Mouse (Mus musculus) midbrain, embryonic 15.5 days (tissue): Measurements from ENCODE around the gene Ddx25. TPM values are rescaled to one million over a fixed set of nuclear protein-coding genes. Genes with fewer than 3 reads are reported as not detected.

Experiments used
- ATAC-seq: fragments of 200-750 bp; cut with Nextera tagmentation; replicated peaks from 2 replicates; pipeline ENCODE4 v1.8.0; 2017; ENCODE audit warnings: moderate TSS enrichment
- H3K27ac ChIP-seq: fragments of 300-500 bp; sonication (generic); 2 replicates; pipeline ENCODE4 v1.5.1; 2015; ENCODE audit warnings: mild to moderate bottlenecking, inconsistent platforms
- H3K27me3 ChIP-seq: fragments of 300-500 bp; sonication (generic); replicated peaks from 2 replicates; pipeline ENCODE4 v1.6.1; 2015; ENCODE audit warnings: inconsistent platforms
- H3K36me3 ChIP-seq: fragments of 300-500 bp; sonication (generic); replicated peaks from 2 replicates; pipeline ENCODE4 v1.6.1; 2015; ENCODE audit warnings: inconsistent platforms
- H3K4me1 ChIP-seq: fragments of 300-500 bp; sonication (generic); 2 replicates; pipeline ENCODE4 v1.6.1; 2015; ENCODE audit warnings: inconsistent platforms
- H3K4me2 ChIP-seq: fragments of 300-500 bp; sonication (generic); 2 replicates; pipeline ENCODE4 v1.6.1; 2015; ENCODE audit warnings: inconsistent platforms, mild to moderate bottlenecking, moderate library complexity
- H3K4me3 ChIP-seq: fragments of 300-500 bp; sonication (generic); 2 replicates; pipeline ENCODE4 v1.5.1; 2015; ENCODE audit warnings: mild to moderate bottlenecking, inconsistent platforms
- H3K9ac ChIP-seq: fragments of 300-500 bp; sonication (generic); 2 replicates; pipeline ENCODE4 v1.6.1; 2015; ENCODE audit warnings: mild to moderate bottlenecking, inconsistent platforms
- H3K9me3 ChIP-seq: fragments of 300-500 bp; sonication (generic); 2 replicates; pipeline ENCODE4 v1.6.1; 2016; ENCODE audit warnings: inconsistent platforms
- WGBS: fragments of 180-500 bp; shearing (Covaris S2); methylation state at CpG from one replicate; pipeline ENCODE4 v1.1.7; 2015; ENCODE audit warnings: mixed read lengths; 5-methylcytosine and 5-hydroxymethylcytosine counted together
- polyA plus RNA-seq: library from polyadenylated mRNA; unstranded; fragments of >200 nt; fragmentation: Nextera tagmentation; extraction: Ambion mirVana; gene quantifications from 2 replicates; pipeline ENCODE4 v1.2.1, GENCODE M21; 2015

The Ddx25 gene
- polyA plus RNA-seq, 1 experiment from 2014 or later = 30.0 TPM

- Histone ChIP-seq H3K9me3 (no peaks in the 10 kb centered on the region), H3K9ac (no peak overlapping the region), H3K4me1 (no peaks in the 10 kb centered on the region), H3K4me2 (no peak overlapping the region), H3K27ac (no peak overlapping the region), H3K4me3 (no peak overlapping the region), H3K36me3 (no peaks in the 10 kb centered on the region), H3K27me3 (no peaks in the 10 kb centered on the region)
- ATAC-seq = no peak
- 80% methylated on average over 5 of the region's 5 CpGs for WGBS
Observed at GRCm38 (mm10) chr9:35516182-35516581, 42.1 kb downstream of the Ddx25 start.

GRCm38 (mm10) chr9:35513900-35514299 lies 44.4 kb downstream of the Ddx25 start:
- 90% methylated on average over 4 of the region's 4 CpGs for WGBS
- ATAC-seq = no peak
- H3K4me1 ChIP-seq = no peaks in the 10 kb centered on the region
- no peaks in the 10 kb centered on the region for H3K9me3 ChIP-seq
- no peak overlapping the region for H3K4me3 ChIP-seq
- no peaks in the 10 kb centered on the region for H3K36me3 ChIP-seq
- H3K27ac ChIP-seq = no peak overlapping the region
- no peaks in the 10 kb centered on the region for H3K27me3 ChIP-seq
- H3K4me2 ChIP-seq = no peak overlapping the region
- H3K9ac ChIP-seq = no peak overlapping the region

- 35% methylated on average over 8 of the region's 8 CpGs for WGBS
Observed at GRCm38 (mm10) chr9:35508234-35508633, 50.1 kb downstream of the Ddx25 start.

DNA sequence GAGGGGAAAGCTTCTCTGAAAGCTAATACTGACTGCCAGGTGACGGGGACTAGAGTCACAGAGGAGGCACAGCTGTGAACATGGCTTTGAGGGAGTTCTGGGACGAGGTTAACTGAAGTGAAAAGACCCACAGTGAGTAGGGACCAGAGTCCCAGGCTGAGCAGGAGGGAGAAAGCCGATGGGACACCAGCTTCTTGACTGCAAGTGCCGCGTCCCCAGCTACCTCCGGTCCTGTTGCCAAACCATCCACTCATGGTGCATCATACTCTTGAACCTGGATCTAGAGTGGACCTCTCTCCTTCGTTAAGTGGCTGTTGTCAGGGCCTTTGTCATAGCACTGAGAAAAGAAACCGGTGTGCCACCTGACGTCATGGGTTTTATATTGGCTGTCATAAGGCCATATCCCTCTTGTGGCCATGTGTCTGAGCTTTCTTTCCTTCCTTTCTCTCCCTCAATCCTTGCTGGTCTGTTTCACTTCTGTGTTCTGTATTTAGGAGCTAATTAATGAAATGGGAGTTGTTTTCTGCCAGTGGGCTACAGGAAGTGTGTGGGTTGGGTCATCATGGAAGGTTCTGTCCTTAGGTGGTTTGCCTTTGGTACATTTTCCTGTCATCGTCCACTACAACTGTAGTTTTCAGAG lies 55.8 kb downstream of the Ddx25 start:
- no peaks in the 10 kb centered on the region for H3K36me3 ChIP-seq
- WGBS = 84% methylated on average over 10 of the region's 10 CpGs
- no peaks in the 10 kb centered on the region for H3K4me1 ChIP-seq
- ATAC-seq = no peak
- no peak overlapping the region for H3K9ac ChIP-seq
- no peaks in the 10 kb centered on the region for H3K27me3 ChIP-seq
- no peak overlapping the region for H3K27ac ChIP-seq
- H3K4me3 ChIP-seq = no peak overlapping the region
- no peaks in the 10 kb centered on the region for H3K9me3 ChIP-seq
- H3K4me2 ChIP-seq = no peak overlapping the region

More at GRCm38 (mm10) chr9:35508234-35508633, 50.1 kb downstream of the Ddx25 start:
- H3K4me2 ChIP-seq = no peak overlapping the region
- H3K4me3 ChIP-seq = no peak overlapping the region
- no peaks in the 10 kb centered on the region for H3K36me3 ChIP-seq
- H3K4me1 ChIP-seq = peaks cover 3% of the 10 kb centered on the region; the same call in 1 of the 2 replicates
- ATAC-seq = peak; percentile 65
- peak overlapping the region; percentile 15; the same call in 1 of the 2 replicates for H3K27ac ChIP-seq
- no peak overlapping the region for H3K9ac ChIP-seq
- no peaks in the 10 kb centered on the region for H3K9me3 ChIP-seq
- no peaks in the 10 kb centered on the region for H3K27me3 ChIP-seq

GRCm38 (mm10) chr9:35499946-35500345 lies 58.4 kb downstream of the Ddx25 start:
- H3K4me2 ChIP-seq = no peak overlapping the region
- H3K36me3 ChIP-seq = no peaks in the 10 kb centered on the region
- H3K9ac ChIP-seq = no peak overlapping the region
- H3K27me3 ChIP-seq = no peaks in the 10 kb centered on the region
- no peaks in the 10 kb centered on the region for H3K4me1 ChIP-seq
- no peak overlapping the region for H3K4me3 ChIP-seq
- H3K27ac ChIP-seq = no peak overlapping the region
- ATAC-seq = no peak
- H3K9me3 ChIP-seq = no peaks in the 10 kb centered on the region
- 78% methylated on average over 6 of the region's 6 CpGs for WGBS

- Histone ChIP-seq H3K27ac (no peak overlapping the region), H3K4me2 (no peak overlapping the region), H3K9me3 (no peaks in the 10 kb centered on the region), H3K4me3 (no peak overlapping the region), H3K9ac (no peak overlapping the region), H3K4me1 (no peaks in the 10 kb centered on the region), H3K36me3 (peaks cover 3% of the 10 kb centered on the region; the same call in 1 of the 2 replicates), H3K27me3 (no peaks in the 10 kb centered on the region)
- no peak for ATAC-seq
- 72% methylated on average over 3 of the region's 3 CpGs for WGBS
Observed at GRCm38 (mm10) chr9:35495471-35495870, 62.9 kb downstream of the Ddx25 start.

DNA sequence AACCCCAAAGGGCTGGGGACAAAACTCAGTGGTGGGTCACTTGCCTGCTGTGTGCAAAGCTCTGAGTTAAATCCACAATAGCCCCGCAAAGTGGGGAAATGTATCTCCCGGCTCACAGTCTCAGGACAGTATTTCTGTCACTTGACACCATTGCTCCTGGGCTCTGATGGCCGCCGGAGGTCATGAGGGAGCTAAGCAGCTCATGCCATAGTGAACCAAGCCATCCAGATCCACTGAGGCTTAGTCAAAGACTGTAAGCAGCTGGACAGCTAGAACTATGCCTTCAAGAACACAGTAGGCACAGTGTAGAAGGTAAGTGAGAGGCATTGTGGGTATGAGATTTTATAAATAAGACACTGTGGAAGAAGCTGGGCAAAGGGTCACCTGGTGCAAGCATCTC lies 63.4 kb downstream of the Ddx25 start:
- H3K27ac ChIP-seq = no peak overlapping the region
- H3K27me3 ChIP-seq = no peaks in the 10 kb centered on the region
- H3K9me3 ChIP-seq = no peaks in the 10 kb centered on the region
- 73% methylated on average over 4 of the region's 4 CpGs for WGBS
- no peak for ATAC-seq
- no peaks in the 10 kb centered on the region for H3K4me1 ChIP-seq
- no peak overlapping the region for H3K4me3 ChIP-seq
- H3K9ac ChIP-seq = no peak overlapping the region
- no peak overlapping the region for H3K4me2 ChIP-seq
- peaks cover 3% of the 10 kb centered on the region; the same call in 1 of the 2 replicates for H3K36me3 ChIP-seq

- 80% methylated on average over 4 of the region's 4 CpGs for WGBS
- ATAC-seq = no peak
- H3K4me1 ChIP-seq = no peaks in the 10 kb centered on the region
- peaks cover 9% of the 10 kb centered on the region for H3K36me3 ChIP-seq
- H3K27ac ChIP-seq = no peak overlapping the region
- no peaks in the 10 kb centered on the region for H3K9me3 ChIP-seq
- H3K27me3 ChIP-seq = no peaks in the 10 kb centered on the region
- H3K9ac ChIP-seq = no peak overlapping the region
- H3K4me3 ChIP-seq = no peak overlapping the region
- H3K4me2 ChIP-seq = no peak overlapping the region
Observed at GRCm38 (mm10) chr9:35493733-35494092, 64.6 kb downstream of the Ddx25 start.

- Histone ChIP-seq H3K4me2 (no peak overlapping the region), H3K27ac (no peak overlapping the region), H3K4me1 (no peaks in the 10 kb centered on the region), H3K9me3 (no peaks in the 10 kb centered on the region), H3K36me3 (peaks cover 12% of the 10 kb centered on the region), H3K4me3 (no peak overlapping the region), H3K9ac (no peak overlapping the region), H3K27me3 (no peaks in the 10 kb centered on the region)
- WGBS = 57% methylated on average over 7 of the region's 7 CpGs
- ATAC-seq = no peak
Observed at GRCm38 (mm10) chr9:35493033-35493732, 65.1 kb downstream of the Ddx25 start.

DNA sequence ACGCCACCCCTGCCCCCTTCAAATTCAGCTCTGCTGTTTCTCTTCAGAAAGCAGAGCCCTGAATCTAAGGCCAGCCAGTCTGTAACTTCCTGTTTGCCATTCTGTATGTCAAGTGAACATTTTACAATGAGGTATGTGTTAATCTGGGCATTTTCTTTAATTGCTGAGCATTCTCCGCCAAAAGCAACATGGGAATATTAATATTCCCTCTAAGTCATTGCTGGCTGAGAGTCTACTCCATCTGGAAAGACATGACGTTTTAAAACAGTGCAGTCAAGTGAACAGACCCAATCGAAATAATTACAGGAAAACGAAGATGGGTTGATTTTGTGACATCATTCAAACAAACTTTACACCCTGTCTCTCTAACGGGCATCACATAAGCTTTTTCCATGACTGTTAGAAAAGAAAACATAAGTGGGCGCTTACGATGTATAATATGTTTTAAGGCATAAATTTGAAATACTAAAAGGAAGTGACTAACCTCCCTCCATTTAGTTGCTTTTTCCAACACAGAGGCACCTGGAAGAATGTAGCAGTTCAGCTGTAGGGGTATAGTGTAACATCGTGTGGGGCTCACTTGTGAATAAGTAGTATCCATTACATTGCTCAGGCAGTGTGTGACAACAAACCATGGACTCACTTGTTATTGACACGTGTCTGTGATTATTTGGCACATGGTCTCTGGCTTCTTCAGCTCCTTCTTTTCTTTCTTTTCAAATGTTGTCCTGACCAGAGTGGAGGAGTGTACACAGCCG lies 67.0 kb downstream of the Ddx25 start:
- WGBS = 84% methylated on average over 11 of the region's 11 CpGs
- Histone ChIP-seq H3K4me3 (no peak overlapping the region), H3K9me3 (no peaks in the 10 kb centered on the region), H3K9ac (no peak overlapping the region), H3K4me2 (no peak overlapping the region), H3K27ac (no peak overlapping the region), H3K27me3 (no peaks in the 10 kb centered on the region), H3K4me1 (no peaks in the 10 kb centered on the region), H3K36me3 (peaks cover 12% of the 10 kb centered on the region)
- no peak for ATAC-seq

DNA sequence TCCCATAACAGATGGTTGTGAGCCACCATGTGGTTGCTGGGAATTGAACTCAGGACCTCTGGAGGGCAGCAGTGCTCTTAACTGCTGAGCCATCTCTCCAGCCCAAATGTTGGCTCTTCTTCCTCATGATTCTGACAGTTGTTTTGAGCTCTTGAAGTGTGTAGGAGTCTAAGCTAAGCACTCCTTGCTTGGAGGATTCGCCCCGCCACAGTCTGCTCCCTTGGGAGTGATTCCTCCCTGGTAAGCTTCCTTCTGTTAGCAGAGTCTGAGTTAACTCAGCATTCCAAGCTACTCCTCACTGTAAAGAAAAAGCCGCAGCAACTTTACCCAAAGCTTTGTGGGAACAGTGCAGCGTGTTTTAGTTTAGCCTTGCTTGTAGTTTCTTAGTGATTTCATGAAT lies 69.8 kb downstream of the Ddx25 start:
- H3K27ac ChIP-seq = no peak overlapping the region
- H3K9ac ChIP-seq = no peak overlapping the region
- no peaks in the 10 kb centered on the region for H3K4me1 ChIP-seq
- no peak overlapping the region for H3K4me3 ChIP-seq
- no peak for ATAC-seq
- H3K36me3 ChIP-seq = peaks cover 18% of the 10 kb centered on the region
- no peak overlapping the region for H3K4me2 ChIP-seq
- H3K27me3 ChIP-seq = no peaks in the 10 kb centered on the region
- WGBS = 95% methylated on average over 4 of the region's 4 CpGs
- no peaks in the 10 kb centered on the region for H3K9me3 ChIP-seq
